Mouse (Mus musculus) adrenal gland, postnatal 4 days (tissue): ENCODE measurements at regions not wholly inside any gene's neighbourhood (a gene's known extent, or its start where the extent isn't known, plus 50 kb on each side); places are given as distances from the start of the nearest gene placed in this dataset.
"Not testable (repeated sequence)": the region's sequence is repeated elsewhere in the genome, so short reads cannot be mapped to it uniquely, and the experiment has no call there.

Experiments used
- DNase-seq, 2 experiments: peaks; one replicate each; pipeline ENCODE4 v3.0.0; 2021 to 2022; ENCODE audit warnings: low spot score in 2 of 2, mixed read lengths in 2 of 2

DNA sequence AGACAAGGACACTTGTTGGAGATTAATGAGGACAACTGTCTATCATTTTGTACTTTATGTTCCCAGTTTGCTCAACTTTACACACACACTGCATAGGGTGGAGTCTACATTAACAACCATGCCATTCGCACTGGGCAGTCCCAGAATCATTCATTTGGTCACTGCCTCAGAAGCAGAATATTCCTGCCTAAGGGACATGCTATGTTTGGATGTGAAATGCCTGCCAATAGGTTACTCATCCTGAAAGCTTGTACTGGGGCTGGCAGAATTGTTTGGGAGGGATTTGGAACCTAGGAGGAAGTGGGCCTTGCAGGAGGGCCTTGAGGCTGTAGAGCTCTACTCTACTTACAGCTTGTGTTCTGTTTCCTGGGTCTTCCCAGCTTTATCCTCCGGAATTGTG, 482.3 kb downstream of the Lmo7 start:
- DNase-seq: no peak

GRCm38 (mm10) chr14:102204881-102205671, 475.3 kb downstream of the Lmo7 start:
- no peak for DNase-seq

- DNase-seq: no peak
These were observed 469.7 kb downstream of the Lmo7 start for GRCm38 (mm10) chr14:102199430-102199829.

GRCm38 (mm10) chr14:102190786-102191185, 461.0 kb downstream of the Lmo7 start:
- DNase-seq: no peak

DNA sequence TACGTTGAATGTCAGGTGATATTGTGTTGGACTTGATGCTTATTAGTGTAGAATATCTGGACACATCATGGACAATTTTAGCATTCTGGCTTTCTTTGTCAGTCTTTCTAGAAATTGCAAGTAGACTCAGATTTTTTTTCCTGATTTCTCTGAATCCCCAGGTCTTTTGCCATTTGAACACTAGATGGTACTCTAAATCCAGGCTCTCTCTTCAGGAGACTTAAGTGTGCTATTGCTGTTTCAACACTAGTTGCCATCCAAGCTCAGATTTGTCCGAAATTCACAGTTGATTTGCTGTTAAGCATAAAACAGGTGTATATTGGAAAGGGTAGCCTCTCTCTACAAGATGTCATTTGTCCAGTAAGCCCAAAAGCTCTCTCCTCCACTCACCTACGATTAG, 451.5 kb downstream of the Lmo7 start:
- no peak for DNase-seq

- DNase-seq: no peak
These were observed 442.0 kb downstream of the Lmo7 start for GRCm38 (mm10) chr14:102171775-102172174.

- no peak for DNase-seq
These were observed 431.8 kb downstream of the Lmo7 start for GRCm38 (mm10) chr14:102161291-102162284.

DNA sequence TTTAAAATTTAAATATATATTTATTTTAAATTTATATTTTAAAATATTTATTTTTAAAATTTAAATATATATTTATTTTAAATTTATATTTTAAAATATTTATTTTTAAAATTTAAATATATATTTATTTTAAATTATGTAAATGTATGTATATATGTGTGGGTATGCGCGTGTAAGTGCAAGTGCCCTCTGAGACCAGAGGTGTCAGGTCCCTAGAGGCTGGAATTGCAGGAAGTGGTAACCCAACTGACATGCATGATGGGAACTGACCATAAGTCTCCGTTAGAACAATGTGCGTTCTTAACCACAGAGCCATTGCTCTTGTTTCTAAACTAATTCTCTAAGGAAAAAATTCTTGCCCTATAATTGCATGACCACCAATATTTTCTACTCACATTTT, 420.7 kb downstream of the Lmo7 start:
- DNase-seq: not testable (repeated sequence)

- no peak for DNase-seq
These were observed 413.0 kb downstream of the Lmo7 start for GRCm38 (mm10) chr14:102142720-102143119.

- DNase-seq: no peak
These were observed 409.2 kb downstream of the Lmo7 start for GRCm38 (mm10) chr14:102138936-102139335.

DNA sequence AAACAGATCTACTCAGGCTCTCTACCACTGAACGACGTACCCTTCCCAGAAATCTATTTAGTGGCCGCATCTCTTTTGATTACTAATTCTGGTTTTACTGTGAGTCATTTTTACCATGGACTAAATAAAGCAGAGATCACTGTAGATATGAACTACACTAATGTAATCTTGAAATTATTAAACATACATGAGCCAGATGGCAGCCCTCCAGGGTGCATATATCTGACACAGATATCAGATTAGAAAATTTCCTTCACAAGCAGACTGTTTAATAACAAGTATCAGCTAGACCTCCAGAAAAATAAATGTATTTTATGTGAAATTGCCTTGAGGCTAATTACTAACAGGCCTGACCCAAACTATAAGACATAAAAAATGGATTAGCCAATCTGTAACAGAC, 388.4 kb downstream of the Lmo7 start:
- DNase-seq: no peak

- DNase-seq: no peak
These were observed 376.4 kb downstream of the Lmo7 start for GRCm38 (mm10) chr14:102106165-102106564.

GRCm38 (mm10) chr14:102094105-102094504, 364.3 kb downstream of the Lmo7 start:
- DNase-seq: no peak

DNA sequence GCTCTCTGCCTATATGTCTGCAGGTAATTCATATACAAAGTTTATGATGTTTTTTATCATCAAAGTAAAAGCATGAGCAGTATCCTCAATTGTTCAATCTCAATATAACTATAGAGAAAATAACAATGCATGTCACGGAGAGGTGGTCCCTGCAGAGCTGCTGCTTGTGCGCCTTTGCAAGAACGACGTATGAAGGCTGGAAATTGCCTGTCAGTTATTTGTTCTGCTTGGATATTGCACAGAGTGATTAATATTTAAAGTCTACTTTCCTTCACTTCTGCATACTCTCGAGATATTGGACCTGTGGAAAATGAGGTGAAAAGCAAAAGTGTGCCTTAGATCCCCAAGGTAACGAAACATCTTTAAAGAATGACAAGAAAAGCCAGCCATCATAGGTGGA, 362.8 kb downstream of the Lmo7 start:
- DNase-seq: no peak

- no peak for DNase-seq
These were observed 319.2 kb downstream of the Lmo7 start for GRCm38 (mm10) chr14:102048932-102049331.

DNA sequence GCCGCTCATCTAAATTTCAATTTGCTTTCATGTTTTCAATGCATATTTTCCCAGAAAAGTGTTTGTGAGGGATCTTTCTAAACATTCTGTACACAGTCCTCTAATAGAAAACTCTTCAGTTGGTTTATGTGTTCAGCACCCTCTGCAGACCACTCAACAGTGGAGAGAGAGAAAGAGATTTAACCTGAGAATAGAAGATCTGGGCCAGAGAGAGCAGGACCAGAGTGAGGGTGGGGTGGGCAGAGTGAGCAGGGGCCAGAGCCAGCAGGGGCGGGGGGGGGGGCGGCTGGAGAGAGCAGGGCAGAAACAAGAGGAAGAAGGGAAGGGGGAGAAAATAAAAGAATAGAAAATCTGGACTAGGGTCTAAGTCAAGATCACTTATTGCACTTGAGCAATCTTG, 318.7 kb downstream of the Lmo7 start:
- DNase-seq: no peak

DNA sequence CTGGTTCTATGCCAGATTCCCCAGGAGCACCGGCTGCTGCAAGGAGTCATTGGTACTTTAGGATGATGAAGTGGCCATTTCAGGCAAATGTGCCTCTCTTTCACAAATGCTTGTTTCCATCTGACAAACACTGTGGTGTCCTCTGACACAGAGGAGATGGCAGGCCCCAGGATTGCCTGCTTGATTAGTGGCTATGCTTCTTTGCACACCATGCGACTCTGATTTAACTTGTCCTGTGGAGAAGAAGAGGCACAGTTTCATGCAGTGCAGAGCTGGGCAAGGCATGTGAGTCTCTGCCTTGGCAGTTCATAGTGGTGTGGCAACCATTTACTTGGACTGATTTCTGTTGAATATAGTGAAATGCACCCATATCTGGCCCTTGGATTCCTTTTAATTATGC, 308.4 kb downstream of the Lmo7 start:
- no peak for DNase-seq

DNA sequence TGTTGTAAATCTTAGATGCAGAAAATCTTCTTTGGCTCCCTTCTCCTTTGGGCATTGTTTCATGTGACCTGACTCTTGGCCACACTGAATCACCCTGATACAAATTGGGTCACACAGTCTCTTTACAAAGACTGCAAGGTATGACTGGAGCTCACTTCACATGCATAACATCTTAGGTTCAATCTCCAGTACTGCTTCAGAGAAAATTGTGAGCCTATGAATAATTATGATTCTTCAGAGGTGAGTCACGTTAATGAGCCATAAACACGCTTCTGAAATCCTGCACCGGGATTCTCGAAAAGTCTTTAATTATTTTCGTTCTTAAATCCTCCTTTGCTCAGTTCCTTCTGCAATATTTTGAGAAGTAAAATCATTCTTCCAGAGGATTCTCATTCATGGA, 307.7 kb downstream of the Lmo7 start:
- DNase-seq: no peak

GRCm38 (mm10) chr14:102031047-102031903, 301.5 kb downstream of the Lmo7 start:
- no peak for DNase-seq

DNA sequence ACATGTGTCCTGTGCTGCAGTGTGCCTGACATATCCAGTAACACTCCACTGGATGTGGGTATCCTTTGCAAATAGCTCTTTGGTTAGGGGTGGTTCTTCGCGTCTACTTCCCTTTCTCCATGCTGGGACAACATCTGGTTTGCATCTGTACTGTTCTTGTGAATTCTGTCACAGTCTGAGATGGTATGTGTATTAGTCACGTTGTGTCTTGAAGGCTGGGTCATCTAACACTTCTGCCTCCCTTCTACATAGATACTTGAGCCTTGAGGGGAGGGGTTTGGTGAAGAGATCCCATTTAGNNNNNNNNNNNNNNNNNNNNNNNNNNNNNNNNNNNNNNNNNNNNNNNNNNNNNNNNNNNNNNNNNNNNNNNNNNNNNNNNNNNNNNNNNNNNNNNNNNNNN, 294.9 kb downstream of the Lmo7 start:
- no peak for DNase-seq

- no peak for DNase-seq
These were observed 290.4 kb downstream of the Lmo7 start for GRCm38 (mm10) chr14:102020161-102020605.
